Mouse (Mus musculus) myocyte (in vitro differentiated cells): ENCODE results near the gene Msrb3. TPM values are rescaled to one million over a fixed set of nuclear protein-coding genes. Genes with fewer than 3 reads are reported as not detected.

ENCODE experiments used
- H3K27me3 ChIP-seq: one replicate; pipeline ENCODE4 v1.6.1; 2011; ENCODE audit not compliant: control insufficient read depth, insufficient read depth, insufficient read length
- H3K36me3 ChIP-seq: one replicate; pipeline ENCODE4 v1.6.1; 2011; ENCODE audit not compliant: control insufficient read depth, insufficient read depth
- H3K4me2 ChIP-seq: one replicate; pipeline ENCODE4 v1.6.1; 2011; ENCODE audit warnings: low read depth, control low read depth
- H3K4me3 ChIP-seq: one replicate; pipeline ENCODE4 v1.5.1; 2011; ENCODE audit warnings: mild to moderate bottlenecking, control low read depth, moderate library complexity
- H3K79me2 ChIP-seq: one replicate; pipeline ENCODE4 v1.6.1; 2011; ENCODE audit not compliant: control insufficient read depth, insufficient read depth
- H3ac ChIP-seq: one replicate; pipeline ENCODE4 v1.6.1; 2011; ENCODE audit not compliant: control insufficient read depth, insufficient read length
- CEBPB ChIP-seq: IDR thresholded peaks from 2 replicates; pipeline ENCODE4 v1.6.1; 2011; ENCODE audit warnings: mild to moderate bottlenecking, moderate library complexity; ENCODE audit not compliant: poor library complexity, insufficient read depth, severe bottlenecking
- E2F4 ChIP-seq: IDR thresholded peaks from one replicate; pipeline ENCODE4 v1.6.1; 2011; ENCODE audit warnings: mild to moderate bottlenecking, control low read depth, moderate library complexity; ENCODE audit not compliant: insufficient read depth
- MAX ChIP-seq: IDR thresholded peaks from one replicate; pipeline ENCODE4 v1.6.1; 2011; ENCODE audit warnings: low read depth, mild to moderate bottlenecking, control low read depth
- MYOD1 ChIP-seq, 3 experiments: IDR thresholded peaks; one replicate each; pipeline ENCODE4 v1.6.1; 2011; ENCODE audit warnings: control low read depth in 2 of 3, low read depth in 2 of 3, mild to moderate bottlenecking in 2 of 3, moderate library complexity in 1 of 3; ENCODE audit not compliant: insufficient read length in 2 of 3, control insufficient read depth in 1 of 3
- MYOG ChIP-seq, 3 experiments: IDR thresholded peaks; one replicate each; pipeline ENCODE4 v1.6.1; 2011; ENCODE audit warnings: control low read depth in 2 of 3, low read depth in 2 of 3, mild to moderate bottlenecking in 2 of 3; ENCODE audit not compliant: insufficient read length in 2 of 3, control insufficient read depth in 1 of 3, insufficient read depth in 1 of 3
- POLR2A ChIP-seq: IDR thresholded peaks from one replicate; pipeline ENCODE4 v1.6.1; 2011; ENCODE audit warnings: low read depth, mild to moderate bottlenecking, control low read depth, moderate library complexity; ENCODE audit not compliant: insufficient read length
- POLR2AphosphoS2 ChIP-seq: IDR thresholded peaks from one replicate; pipeline ENCODE4 v1.6.1; 2011; ENCODE audit warnings: low read depth, control low read depth; ENCODE audit not compliant: insufficient read length
- REST ChIP-seq: IDR thresholded peaks from one replicate; pipeline ENCODE4 v1.6.1; 2011; ENCODE audit warnings: mild to moderate bottlenecking, control low read depth, moderate library complexity; ENCODE audit not compliant: insufficient read depth, insufficient read length
- SRF ChIP-seq: IDR thresholded peaks from one replicate; pipeline ENCODE4 v1.6.1; 2011; ENCODE audit warnings: low read depth; ENCODE audit not compliant: control insufficient read depth, insufficient read length
- TCF12 ChIP-seq: IDR thresholded peaks from one replicate; pipeline ENCODE4 v1.6.1; 2011; ENCODE audit warnings: mild to moderate bottlenecking, control low read depth; ENCODE audit not compliant: poor library complexity, insufficient read depth, severe bottlenecking
- TCF3 ChIP-seq: IDR thresholded peaks from one replicate; pipeline ENCODE4 v1.6.1; 2011; ENCODE audit warnings: low read depth, control low read depth; ENCODE audit not compliant: insufficient read length
- USF1 ChIP-seq: IDR thresholded peaks from one replicate; pipeline ENCODE4 v1.6.1; 2011; ENCODE audit warnings: low read depth, mild to moderate bottlenecking, control low read depth, moderate library complexity
- polyA plus RNA-seq: library from polyadenylated mRNA; unstranded; fragments of >200 nt; fragmentation: generic; extraction: Trizol; gene quantifications from one replicate; pipeline ENCODE4 v1.2.1, GENCODE M21; 2012; ENCODE audit warnings: missing spikeins

The Msrb3 gene
- polyA plus RNA-seq, 1 experiment = 8.5 TPM

DNA sequence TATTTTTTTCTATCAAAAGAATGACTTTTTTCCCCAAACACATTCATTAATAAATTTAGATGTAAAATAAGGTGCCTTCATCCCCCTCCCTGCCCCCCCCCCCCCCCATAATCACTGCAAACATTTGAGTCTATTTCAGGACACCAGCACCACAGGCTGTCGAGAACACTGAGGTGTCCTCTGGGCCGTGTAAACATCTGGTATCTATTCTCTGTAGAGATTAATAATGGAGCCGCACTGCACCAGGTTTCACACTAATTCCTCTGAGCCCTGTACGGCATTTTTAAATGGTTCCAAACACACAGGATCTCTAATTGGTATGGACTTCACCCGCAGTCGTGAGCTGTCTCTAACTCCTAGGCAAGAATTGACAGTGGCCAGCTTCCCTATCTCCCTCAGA, 97.8 kb downstream of the Msrb3 start:
- H3K4me3 ChIP-seq = no peak overlapping the region

DNA sequence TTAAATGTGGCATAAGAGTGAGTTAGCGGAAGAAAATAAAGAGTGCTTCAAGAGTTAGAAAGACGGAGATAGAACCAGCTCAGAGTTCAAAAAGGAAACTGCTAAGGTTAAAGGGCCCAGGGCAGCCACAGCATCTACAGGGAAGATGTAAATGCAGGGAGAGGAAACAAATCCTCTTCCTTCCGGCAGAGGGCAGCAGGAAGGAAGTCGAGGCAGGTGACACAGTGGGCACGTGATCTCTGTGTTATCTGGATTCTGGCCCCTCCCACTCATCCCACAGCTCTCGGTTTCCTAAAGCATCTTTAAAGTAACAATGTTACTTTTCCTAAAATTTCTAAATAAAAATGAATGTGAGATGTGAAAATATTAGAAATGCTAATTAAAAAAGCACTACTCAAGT, 99.4 kb downstream of the Msrb3 start:
- Histone ChIP-seq H3K79me2 (no peaks in the 10 kb centered on the region), H3K4me2 (no peak overlapping the region), H3ac (no peak overlapping the region), H3K36me3 (no peaks in the 10 kb centered on the region), H3K4me3 (no peak overlapping the region), H3K27me3 (no peaks in the 10 kb centered on the region)
- TF ChIP-seq E2F4 (no peak), TCF3 (no peak), POLR2AphosphoS2 (no peak), TCF12 (no peak), USF1 (no peak), SRF (no peak)

More for the DNA sequence above, 97.8 kb downstream of the Msrb3 start:
- H3K36me3 ChIP-seq = no peaks in the 10 kb centered on the region
- TF ChIP-seq E2F4 (no peak), REST (no peak), MYOG (IDR thresholded peaks at IDR 0.05; ENCODE audit: control insufficient read depth in 1 of 3, insufficient read depth in 1 of 3, insufficient read length in 2 of 3, low read depth in 2 of 3) (no peak), POLR2A (no peak), TCF12 (no peak), USF1 (no peak), POLR2AphosphoS2 (no peak), MAX (no peak), MYOD1 (IDR thresholded peaks at IDR 0.05; ENCODE audit: control insufficient read depth in 1 of 3, insufficient read length in 2 of 3, low read depth in 2 of 3) (no peak), CEBPB (no peak), SRF (no peak), TCF3 (no peak)
- H3K4me2 ChIP-seq = no peak overlapping the region
- no peak overlapping the region for H3ac ChIP-seq
- H3K79me2 ChIP-seq = no peaks in the 10 kb centered on the region
- H3K27me3 ChIP-seq = no peaks in the 10 kb centered on the region

DNA sequence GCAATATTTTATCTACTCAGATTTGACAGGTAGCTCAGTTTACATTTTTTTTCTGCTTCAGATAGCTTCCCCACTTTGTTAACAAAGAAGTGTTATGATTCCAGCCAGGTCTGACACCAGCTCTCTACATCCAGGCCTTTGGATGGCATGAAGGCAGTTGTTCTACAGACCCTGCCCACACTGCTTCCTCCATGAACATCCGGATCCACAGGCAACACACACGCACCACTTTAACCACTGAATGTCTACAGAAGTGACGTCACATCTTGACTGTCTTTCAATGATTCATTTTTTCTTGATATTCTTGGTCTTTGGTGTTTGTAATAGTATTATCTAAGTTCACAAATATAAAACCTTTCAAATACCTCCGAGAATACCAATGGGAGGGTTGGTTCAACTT, 102.2 kb downstream of the Msrb3 start:
- H3K36me3 ChIP-seq = no peaks in the 10 kb centered on the region
- TF ChIP-seq MAX (no peak), TCF12 (no peak), SRF (no peak), CEBPB (no peak), USF1 (no peak), POLR2AphosphoS2 (no peak), POLR2A (no peak), TCF3 (no peak), REST (no peak), E2F4 (no peak), MYOD1 (IDR thresholded peaks at IDR 0.05; ENCODE audit: control insufficient read depth in 1 of 3, insufficient read length in 2 of 3, low read depth in 2 of 3) (no peak), MYOG (IDR thresholded peaks at IDR 0.05; ENCODE audit: control insufficient read depth in 1 of 3, insufficient read depth in 1 of 3, insufficient read length in 2 of 3, low read depth in 2 of 3) (no peak)
- no peak overlapping the region for H3K4me3 ChIP-seq
- H3K4me2 ChIP-seq = no peak overlapping the region
- no peaks in the 10 kb centered on the region for H3K79me2 ChIP-seq
- H3ac ChIP-seq = no peak overlapping the region
- H3K27me3 ChIP-seq = no peaks in the 10 kb centered on the region

DNA sequence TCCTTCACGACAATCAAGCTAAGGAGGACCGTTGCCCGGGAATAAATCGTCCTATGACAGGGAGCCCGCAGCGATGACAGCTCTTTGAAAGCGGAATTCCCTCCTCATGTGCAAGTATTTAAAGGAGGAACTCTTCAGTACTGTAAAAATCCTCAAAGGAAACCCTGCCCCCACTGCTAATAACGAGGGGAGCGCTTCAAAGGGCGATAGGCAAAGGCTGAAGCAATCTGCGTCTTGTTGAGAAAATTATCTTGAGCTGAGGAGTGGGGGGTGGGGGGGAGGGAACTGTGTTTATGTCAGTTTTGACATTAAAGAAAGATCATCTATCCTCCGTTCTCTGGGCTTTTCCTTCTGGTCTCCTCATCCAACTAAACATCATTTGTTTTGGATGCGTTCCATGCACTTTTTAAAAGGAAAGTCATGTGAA, 104.5 kb downstream of the Msrb3 start:
- TF ChIP-seq CEBPB = no peak
- no peak for TF ChIP-seq SRF
- TF ChIP-seq MYOD1 (IDR thresholded peaks at IDR 0.05; ENCODE audit: control insufficient read depth in 1 of 3, insufficient read length in 2 of 3, low read depth in 2 of 3) = no peak
- no peak for TF ChIP-seq TCF3
- TF ChIP-seq POLR2AphosphoS2 = no peak
- TF ChIP-seq POLR2A = no peak
- no peak for TF ChIP-seq TCF12
- TF ChIP-seq REST = no peak
- TF ChIP-seq MAX = no peak
- TF ChIP-seq USF1 = no peak
- no peak for TF ChIP-seq MYOG (IDR thresholded peaks at IDR 0.05; ENCODE audit: control insufficient read depth in 1 of 3, insufficient read depth in 1 of 3, insufficient read length in 2 of 3, low read depth in 2 of 3)
- TF ChIP-seq E2F4 = no peak

DNA sequence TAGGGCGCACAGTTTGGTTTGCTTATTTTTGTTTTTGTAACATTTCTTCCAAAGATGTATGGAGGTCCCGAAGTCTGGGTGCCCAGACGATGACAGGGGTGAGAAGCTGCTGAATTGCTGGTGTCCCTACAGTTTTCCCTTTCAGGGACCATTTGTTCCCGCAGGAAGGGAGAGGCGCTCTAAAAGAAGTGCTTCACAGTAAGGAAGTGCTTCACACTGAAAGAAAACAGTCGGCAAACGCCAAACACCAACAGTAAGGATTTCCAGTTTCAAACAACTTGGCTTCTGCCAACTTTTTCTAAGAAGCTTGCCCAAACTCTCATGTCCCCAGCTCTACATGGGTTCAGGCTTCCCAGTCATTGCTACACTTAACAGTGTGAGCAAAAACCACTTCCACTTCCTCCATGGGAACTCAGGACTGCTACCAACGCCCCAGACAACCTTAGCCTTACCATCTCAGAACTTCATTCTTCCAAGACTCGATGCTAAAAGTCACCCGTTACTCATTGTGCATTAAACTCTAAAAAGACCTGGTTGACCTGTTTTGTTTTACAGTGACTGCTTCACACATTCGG, 106.6 kb downstream of the Msrb3 start:
- no peak for TF ChIP-seq CEBPB
- TF ChIP-seq USF1 = no peak
- no peak for TF ChIP-seq MYOG (IDR thresholded peaks at IDR 0.05; ENCODE audit: control insufficient read depth in 1 of 3, insufficient read depth in 1 of 3, insufficient read length in 2 of 3, low read depth in 2 of 3)
- TF ChIP-seq TCF12 = no peak
- no peak for TF ChIP-seq REST
- no peak for TF ChIP-seq POLR2AphosphoS2
- TF ChIP-seq MAX = no peak
- no peak for TF ChIP-seq SRF
- no peak for TF ChIP-seq TCF3
- TF ChIP-seq MYOD1 (IDR thresholded peaks at IDR 0.05; ENCODE audit: control insufficient read depth in 1 of 3, insufficient read length in 2 of 3, low read depth in 2 of 3) = no peak
- no peak for TF ChIP-seq E2F4
- TF ChIP-seq POLR2A = no peak
- H3K4me3 ChIP-seq = no peak overlapping the region
- H3K27me3 ChIP-seq = no peaks in the 10 kb centered on the region
- H3ac ChIP-seq = no peak overlapping the region
- peaks cover 8% of the 10 kb centered on the region for H3K36me3 ChIP-seq
- H3K79me2 ChIP-seq = no peaks in the 10 kb centered on the region
- no peak overlapping the region for H3K4me2 ChIP-seq

More for the DNA sequence above, 104.5 kb downstream of the Msrb3 start:
- Histone ChIP-seq H3K4me3 (no peak overlapping the region), H3ac (no peak overlapping the region), H3K79me2 (no peaks in the 10 kb centered on the region), H3K36me3 (no peaks in the 10 kb centered on the region), H3K4me2 (no peak overlapping the region), H3K27me3 (no peaks in the 10 kb centered on the region)
